Mouse (Mus musculus) embryonic stem cell, embryonic (primary cell): ENCODE results near the gene Trmt13.
"Not testable (repeated sequence)": the region's sequence is repeated elsewhere in the genome, so short reads cannot be mapped to it uniquely, and the experiment has no call there.

Source experiments
- CTCF ChIA-PET, 4 experiments: fragments of 300-600 bp in 2 of 4; fragments of 350-600 bp in 2 of 4; sonication (Branson Sonifier 250); formaldehyde crosslinking; loops; one replicate each; lab custom pipeline; 2022; ENCODE audit warnings: inconsistent platforms in 2 of 4; lab: Charles Lee
- POLR2A ChIA-PET, 4 experiments: fragments of 300-600 bp in 2 of 4; fragments of 350-600 bp in 2 of 4; sonication (Branson Sonifier 250); formaldehyde crosslinking; loops; one replicate each; lab custom pipeline; 2022; ENCODE audit warnings: antibody characterized with exemption in 4 of 4, inconsistent platforms in 1 of 4; lab: Charles Lee

Trmt13 gene

GRCm38 (mm10) chr3:116614295-116614892, at the start of gene Trmt13:
Gene Trmt13, minus strand, starts transcription at chr3:116614587.
- ChIA-PET CTCF (no interaction called here), POLR2A (interaction anchor here in 2 of 4 experiments (0.6 to 2.2 kb wide), 11 partner anchors 8 to 100 kb away, joined by 3 to 8 read pairs (median 3); partner anchors contain the start of gene Sass6 (in 1 of the 2))

DNA sequence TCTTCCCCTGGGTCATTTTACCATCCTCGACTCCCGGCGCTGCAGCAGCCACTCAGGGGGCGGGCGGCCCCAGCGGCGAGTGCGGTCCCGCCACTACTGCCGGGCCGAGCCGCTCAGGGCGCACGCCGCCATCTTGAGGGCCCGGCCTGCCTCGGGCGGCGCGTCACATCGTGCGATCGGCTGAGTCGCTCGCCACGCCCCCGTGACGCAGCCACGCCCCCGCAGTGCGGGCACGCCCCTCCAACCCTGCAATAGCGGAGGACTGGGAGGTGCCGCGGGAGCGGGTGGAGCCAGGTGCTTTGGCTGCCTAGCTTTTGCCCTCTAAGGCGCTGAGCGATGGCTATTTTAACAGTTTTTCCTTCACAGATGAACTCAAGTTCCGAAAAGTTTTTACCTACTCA, 48.1 kb upstream of the Trmt13 start, which contains the start of gene Mfsd14a:
TSS of gene Mfsd14a (minus strand) at position 215 of the 401 bp plus-strand sequence.
- ChIA-PET CTCF (no interaction called here), POLR2A (interaction anchor here in 2 of 4 experiments (0.6 to 7.9 kb wide), 21 partner anchors 8 to 775 kb away, joined by 3 to 65 read pairs (median 4); partner anchors contain the start of genes Dbt (in 1 of the 2), Dph5 (in 1 of the 2), Rtca (in 1 of the 2) and Sass6 (in 1 of the 2))

DNA sequence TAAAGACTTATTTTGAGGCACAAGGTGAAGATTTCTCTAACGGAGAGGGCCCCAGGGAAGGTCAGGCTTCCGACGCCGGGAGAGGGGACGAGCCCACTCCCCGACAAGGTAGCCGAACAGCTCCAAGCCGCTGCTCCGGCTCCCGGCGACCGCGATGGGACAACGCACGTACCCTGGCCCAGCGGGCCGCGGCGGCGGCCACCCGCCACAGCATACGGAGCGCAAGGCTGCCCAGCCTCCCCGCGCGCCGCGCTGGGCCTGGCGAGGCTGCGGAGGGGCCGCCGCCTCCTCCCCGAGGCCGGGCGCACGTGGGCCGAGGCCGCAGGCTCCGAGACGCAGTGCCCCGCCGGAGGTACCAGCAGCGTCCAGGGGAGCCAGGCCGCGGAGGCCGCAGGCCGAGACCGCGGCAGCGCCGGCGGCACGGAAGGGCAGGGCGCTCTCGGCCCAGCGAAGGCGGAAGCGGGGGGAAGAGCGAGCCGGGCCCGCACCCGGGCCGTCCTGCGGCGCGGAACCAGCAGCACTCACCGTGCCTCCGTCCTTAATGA, 47.6 kb upstream of the Trmt13 start:
- ChIA-PET CTCF (no interaction called here), POLR2A (interaction anchor here in 3 of 4 experiments (0.6 to 13.9 kb wide), 26 partner anchors 9 to 774 kb away, joined by 3 to 193 read pairs (median 4); partner anchors contain the start of genes Dbt (in 1 of the 3), Dph5 (in 1 of the 3), Rtca (in 1 of the 3) and Sass6 (in 1 of the 3))

DNA sequence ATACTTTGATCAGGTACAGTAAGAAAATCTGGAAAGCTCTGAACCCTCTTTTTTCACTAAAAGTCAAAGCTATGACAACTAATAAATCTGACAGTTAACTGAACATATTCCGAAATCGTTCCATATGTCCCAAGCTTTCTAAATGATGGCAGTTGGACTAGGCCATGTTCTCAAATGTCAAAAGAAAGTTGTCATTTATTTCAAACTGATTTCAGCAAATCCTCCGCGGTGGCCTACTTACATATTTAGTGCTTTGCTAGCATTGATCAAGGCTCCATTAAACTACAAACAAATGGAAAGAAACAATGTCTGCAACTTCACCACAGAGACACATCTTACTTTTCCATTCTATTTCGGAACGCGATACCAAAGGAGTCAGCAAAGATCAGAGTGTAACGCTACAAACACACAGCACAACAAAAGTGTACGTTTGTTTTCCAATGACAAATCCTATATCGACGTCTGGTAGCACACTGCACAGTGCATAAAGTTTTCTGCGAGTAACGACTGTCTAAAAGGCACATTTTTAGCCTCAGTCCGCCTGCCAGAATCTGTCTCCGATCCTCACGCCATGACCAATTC, 47.0 kb upstream of the Trmt13 start:
- CTCF ChIA-PET = no interaction called here
- POLR2A ChIA-PET = interaction anchor here in 3 of 4 experiments (0.6 to 13.9 kb wide), 22 partner anchors 9 to 333 kb away, joined by 3 to 193 read pairs (median 4); partner anchors contain the start of genes Gm43191 (in 1 of the 3), Sass6 (in 1 of the 3) and Slc35a3 (in 1 of the 3)

- POLR2A ChIA-PET = interaction anchor here in 3 of 4 experiments (0.6 to 13.9 kb wide), 42 partner anchors 9 to 328 kb away, joined by 3 to 193 read pairs (median 4); partner anchors contain the start of genes Gm43191 (in 2 of the 3), Sass6 (in 2 of the 3), Dbt (in 1 of the 3) and Slc35a3 (in 1 of the 3)
- CTCF ChIA-PET = no interaction called here
Observed at GRCm38 (mm10) chr3:116659856-116660430, 45.6 kb upstream of the Trmt13 start.

DNA sequence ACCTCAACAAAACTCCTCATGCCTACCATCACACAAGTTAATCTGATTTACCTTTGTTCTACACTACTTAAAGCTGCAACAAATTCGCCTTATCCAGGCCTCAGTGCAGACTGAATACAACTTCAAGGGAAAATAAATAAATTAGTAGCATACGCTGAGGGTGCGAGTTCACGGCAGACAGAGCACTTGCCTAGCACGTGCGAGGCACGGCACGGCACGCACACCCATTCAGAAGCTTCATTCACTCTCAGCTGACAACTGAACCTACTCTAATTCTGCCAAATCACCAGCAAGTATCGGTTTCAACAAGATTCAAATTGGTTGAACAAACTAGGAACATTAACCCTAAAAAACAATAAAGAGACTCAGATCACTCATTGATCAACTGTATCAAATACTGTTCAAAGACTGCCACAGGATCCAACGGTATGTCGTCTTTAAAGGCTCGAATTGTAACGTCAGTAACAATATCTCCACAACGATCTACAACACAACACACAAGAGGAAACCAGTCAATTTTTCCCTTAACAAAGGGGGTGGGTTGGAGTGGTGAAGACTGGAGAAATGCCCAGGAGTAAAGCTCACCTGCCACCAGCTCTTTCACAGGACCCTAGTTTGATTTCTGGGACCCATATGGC, 44.7 kb upstream of the Trmt13 start:
- ChIA-PET POLR2A (interaction anchor here (0.6 to 13.9 kb wide), 28 partner anchors 8 to 318 kb away, joined by 3 to 193 read pairs (median 4); partner anchors contain the start of genes Gm43191 (in 2 of the 4), Dbt (in 1 of the 4), Sass6 (in 1 of the 4) and Slc35a3 (in 1 of the 4)), CTCF (interaction anchor here in 1 of 4 experiments (0.7 kb wide), 1 partner anchor 294 kb away, joined by 3 read pairs; no protein-coding TSS in a partner anchor)

DNA sequence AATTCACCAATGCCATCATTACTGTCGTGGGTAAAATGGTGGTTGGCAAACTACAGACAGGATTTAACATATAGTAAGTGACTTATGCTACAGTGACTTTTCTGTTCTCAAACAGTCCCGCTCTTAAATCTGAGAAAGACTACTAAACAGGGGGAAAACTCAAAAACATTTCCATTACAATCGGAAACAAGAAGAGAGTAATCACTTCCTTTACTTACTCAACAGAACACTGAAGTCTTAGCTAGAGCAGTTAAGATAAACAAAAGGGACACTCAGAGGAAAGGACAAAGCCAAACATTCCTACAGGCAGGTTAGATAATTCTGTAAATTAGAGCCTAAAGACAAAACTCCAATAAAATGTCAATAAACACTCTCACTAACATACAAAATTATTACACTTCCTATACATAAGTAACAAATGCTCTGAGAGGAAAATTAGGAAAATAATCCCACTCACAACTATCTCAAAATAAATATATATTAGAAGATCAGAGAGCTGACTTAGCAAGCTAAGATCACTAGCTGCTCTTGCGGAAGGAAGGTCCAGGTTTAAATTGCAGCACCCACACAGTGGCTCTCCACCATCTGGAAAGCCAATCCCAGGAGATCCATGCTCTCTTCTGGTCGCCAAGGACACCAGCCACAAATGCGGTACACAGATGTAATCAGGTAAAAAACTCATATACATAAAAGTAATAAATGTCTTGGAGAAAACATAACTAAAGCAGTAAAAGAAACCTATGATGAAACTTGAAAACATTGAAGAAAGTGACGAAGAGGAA, 42.0 kb upstream of the Trmt13 start:
- ChIA-PET POLR2A (interaction anchor here in 3 of 4 experiments (0.6 to 13.9 kb wide), 21 partner anchors 9 to 143 kb away, joined by 3 to 193 read pairs (median 4); partner anchors contain the start of genes Dbt (in 1 of the 3), Sass6 (in 1 of the 3) and Slc35a3 (in 1 of the 3)), CTCF (interaction anchor here in 2 of 4 experiments (0.5 to 1.4 kb wide), 2 partner anchors 92 to 323 kb away, joined by 4 to 6 read pairs; no protein-coding TSS in a partner anchor)

GRCm38 (mm10) chr3:116654051-116654450, 39.7 kb upstream of the Trmt13 start:
- POLR2A ChIA-PET = interaction anchor here in 2 of 4 experiments (1.3 to 13.9 kb wide), 3 partner anchors 8 to 18 kb away, joined by 3 to 193 read pairs (median 65); partner anchors contain the start of gene Mfsd14a (in 1 of the 2)

GRCm38 (mm10) chr3:116653278-116653945, 39.0 kb upstream of the Trmt13 start:
- CTCF ChIA-PET = no interaction called here
- POLR2A ChIA-PET = interaction anchor here in 2 of 4 experiments (1.3 to 13.9 kb wide), 4 partner anchors 8 to 18 kb away, joined by 3 to 193 read pairs (median 34); partner anchors contain the start of gene Mfsd14a (in 1 of the 2)

More at GRCm38 (mm10) chr3:116654051-116654450, 39.7 kb upstream of the Trmt13 start:
- CTCF ChIA-PET = not testable (repeated sequence)

- CTCF ChIA-PET = no interaction called here
- POLR2A ChIA-PET = interaction anchor here in 2 of 4 experiments (0.8 to 13.9 kb wide), 5 partner anchors 8 to 20 kb away, joined by 3 to 193 read pairs (median 4); partner anchors contain the start of gene Mfsd14a (in 1 of the 2)
Observed at GRCm38 (mm10) chr3:116652033-116652446, 37.7 kb upstream of the Trmt13 start.

- ChIA-PET POLR2A (interaction anchor here (0.6 to 13.9 kb wide), 17 partner anchors 9 to 311 kb away, joined by 3 to 193 read pairs (median 5); partner anchors contain the start of genes Mfsd14a (in 2 of the 4), Cdc14a (in 1 of the 4), Gm43191 (in 1 of the 4) and Sass6 (in 1 of the 4)), CTCF (interaction anchor here in 2 of 4 experiments (0.6 to 1.2 kb wide), 4 partner anchors 11 to 139 kb away, joined by 3 read pairs; no protein-coding TSS in a partner anchor)
Observed at GRCm38 (mm10) chr3:116650698-116651097, 36.3 kb upstream of the Trmt13 start.

- CTCF ChIA-PET = no interaction called here
Observed at GRCm38 (mm10) chr3:116648805-116649204, 34.4 kb upstream of the Trmt13 start.

DNA sequence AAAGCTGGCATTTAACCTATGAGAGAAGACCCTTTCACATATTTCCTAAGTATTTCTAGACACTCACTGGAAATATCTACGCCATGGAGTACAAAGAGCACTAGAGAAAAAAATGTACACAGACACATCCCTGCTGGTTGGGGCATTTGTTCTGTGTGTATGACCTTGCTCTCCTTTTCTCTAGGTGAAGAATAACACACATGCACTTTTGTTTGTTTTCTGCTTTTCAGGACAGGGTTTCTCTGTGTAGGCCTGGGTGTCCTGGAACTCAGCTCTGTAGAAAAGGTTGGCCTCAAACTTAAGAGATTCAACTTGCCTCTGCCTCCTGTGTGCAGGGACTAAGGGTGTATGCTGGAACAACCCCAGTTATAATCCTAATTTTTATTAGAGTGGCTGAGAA, 32.0 kb upstream of the Trmt13 start:
- POLR2A ChIA-PET = interaction anchor here in 2 of 4 experiments (0.6 to 13.2 kb wide), 4 partner anchors 8 to 32 kb away, joined by 3 to 193 read pairs (median 3); no protein-coding TSS in a partner anchor
- CTCF ChIA-PET = no interaction called here

More at GRCm38 (mm10) chr3:116648805-116649204, 34.4 kb upstream of the Trmt13 start:
- POLR2A ChIA-PET = interaction anchor here in 2 of 4 experiments (0.9 to 13.9 kb wide), 5 partner anchors 9 to 101 kb away, joined by 3 to 193 read pairs (median 10); partner anchors contain the start of gene Mfsd14a (in 1 of the 2)

DNA sequence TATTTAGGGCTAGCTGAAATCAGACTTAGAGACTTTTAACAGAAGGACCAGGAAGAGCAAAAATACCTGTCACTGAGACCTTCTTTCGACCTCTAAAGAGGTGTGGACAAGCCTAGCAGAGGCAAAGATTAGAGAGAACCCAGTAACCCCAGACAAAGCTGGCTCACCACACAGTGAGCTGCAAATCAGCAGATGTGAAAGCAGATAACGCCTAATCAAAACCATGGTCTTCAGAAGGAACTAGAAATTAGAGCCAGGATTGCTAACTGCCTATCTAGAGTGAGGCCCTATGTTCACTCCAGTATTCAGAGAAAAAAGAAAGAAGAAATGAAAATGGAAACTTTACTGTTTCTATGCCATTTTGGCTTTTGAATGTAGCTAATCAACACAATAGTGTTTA, 28.0 kb upstream of the Trmt13 start:
- CTCF ChIA-PET = interaction anchor here in 1 of 4 experiments (0.6 kb wide), 1 partner anchor 47 kb away, joined by 4 read pairs; no protein-coding TSS in a partner anchor
- POLR2A ChIA-PET = interaction anchor here in 3 of 4 experiments (0.6 to 13.2 kb wide), 9 partner anchors 9 to 247 kb away, joined by 3 to 193 read pairs (median 7); partner anchors contain the start of gene Sass6 (in 2 of the 3)

DNA sequence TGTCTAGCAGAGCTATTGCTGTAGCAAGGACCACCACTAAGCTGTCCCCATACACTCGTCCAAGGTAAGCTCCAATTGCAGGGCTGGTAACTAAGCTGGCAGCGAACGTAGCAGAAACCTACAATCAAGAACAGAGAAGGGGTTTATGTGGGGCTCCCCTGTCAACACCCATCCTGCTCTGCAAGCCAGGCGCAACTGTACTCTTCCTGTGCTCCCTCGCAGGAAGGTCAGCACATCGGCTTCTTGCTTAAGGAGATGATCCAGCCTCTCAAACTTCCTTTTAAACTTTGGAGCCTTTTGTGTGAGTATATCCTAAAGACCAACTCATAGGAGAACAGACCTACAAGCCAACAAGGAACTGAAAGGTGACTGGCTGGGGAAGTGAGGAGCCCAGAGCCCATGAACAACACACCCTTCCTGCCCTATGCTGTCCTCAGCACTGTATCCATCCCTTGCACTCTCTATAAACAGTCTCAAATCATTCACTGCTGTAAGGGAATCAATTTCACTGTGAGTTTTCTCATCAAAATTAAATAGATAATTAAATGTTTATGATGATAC, 27.5 kb upstream of the Trmt13 start:
- POLR2A ChIA-PET = interaction anchor here in 1 of 4 experiments (0.6 to 13.2 kb wide), 8 partner anchors 8 to 128 kb away, joined by 3 to 193 read pairs (median 5); partner anchors contain the start of gene Dbt
- CTCF ChIA-PET = interaction anchor here in 1 of 4 experiments (0.6 kb wide), 1 partner anchor 705 kb away, joined by 3 read pairs; no protein-coding TSS in a partner anchor
